Mouse (Mus musculus) heart, embryonic 14.5 days (tissue): ENCODE measurements around the gene Rabep2. TPM values are rescaled to one million over a fixed set of nuclear protein-coding genes. Genes with fewer than 3 reads are reported as not detected.
"Not testable (repeated sequence)": the region's sequence is repeated elsewhere in the genome, so short reads cannot be mapped to it uniquely, and the experiment has no call there.

Source experiments
- ATAC-seq: fragments of 200-750 bp; cut with Nextera tagmentation; 2 replicates; pipeline ENCODE4 v1.8.0; 2017; ENCODE audit warnings: low read depth, moderate TSS enrichment; ENCODE audit not compliant: insufficient number of reproducible peaks, insufficient read depth, low FRiP score
- H3K27ac ChIP-seq, 2 experiments: fragments of 200-500 bp in 1 of 2; fragments of 300-500 bp in 1 of 2; sonication (generic) in 1 of 2; replicated peaks in 1 of 2; 2 replicates each; pipeline ENCODE4 v1.5.1; 2012 to 2014; ENCODE audit warnings: low read depth in 2 of 2, low read length in 2 of 2, control low read depth in 1 of 2, mild to moderate bottlenecking in 1 of 2, mixed read lengths in 1 of 2; ENCODE audit not compliant: control insufficient read depth in 1 of 2, insufficient read depth in 1 of 2
- H3K27me3 ChIP-seq: fragments of 300-500 bp; sonication (generic); 2 replicates; pipeline ENCODE4 v1.6.1; 2014; ENCODE audit warnings: mild to moderate bottlenecking, low read length, control low read depth; ENCODE audit not compliant: control insufficient read depth, insufficient read depth
- H3K36me3 ChIP-seq: fragments of 300-500 bp; sonication (generic); 2 replicates; pipeline ENCODE4 v1.6.1; 2014; ENCODE audit warnings: mild to moderate bottlenecking, control low read depth, low read length, mixed read lengths; ENCODE audit not compliant: control insufficient read depth, insufficient read depth
- H3K4me1 ChIP-seq, 2 experiments: fragments of 200-500 bp in 1 of 2; fragments of 300-500 bp in 1 of 2; sonication (generic) in 1 of 2; 2 replicates each; pipeline ENCODE4 v1.6.1; 2012 to 2014; ENCODE audit warnings: low read length in 2 of 2, control low read depth in 1 of 2, mixed read lengths in 1 of 2; ENCODE audit not compliant: control insufficient read depth in 2 of 2, insufficient read depth in 2 of 2
- H3K4me2 ChIP-seq: fragments of 300-500 bp; sonication (generic); 2 replicates; pipeline ENCODE4 v1.6.1; 2014; ENCODE audit warnings: mild to moderate bottlenecking, low read length
- H3K4me3 ChIP-seq, 2 experiments: fragments of 200-500 bp in 1 of 2; fragments of 300-500 bp in 1 of 2; sonication (generic) in 1 of 2; 2 replicates each; pipeline ENCODE4 v1.5.1; 2012 to 2014; ENCODE audit warnings: low read length in 2 of 2, mild to moderate bottlenecking in 2 of 2, control low read depth in 1 of 2, low read depth in 1 of 2, moderate library complexity in 1 of 2; ENCODE audit not compliant: control insufficient read depth in 1 of 2, insufficient read depth in 1 of 2
- H3K9ac ChIP-seq: fragments of 300-500 bp; sonication (generic); 2 replicates; pipeline ENCODE4 v1.6.1; 2014; ENCODE audit warnings: mild to moderate bottlenecking, low read length
- H3K9me3 ChIP-seq: fragments of 300-500 bp; sonication (generic); 2 replicates; pipeline ENCODE4 v1.6.1; 2016; ENCODE audit warnings: low read length, control low read depth; ENCODE audit not compliant: control insufficient read depth
- WGBS: fragments of 180-500 bp; shearing (Covaris S2); extraction: QIAGEN DNeasy Blood & Tissue Kit; methylation state at CpG from one replicate; pipeline ENCODE4 v1.1.7; 2014; 5-methylcytosine and 5-hydroxymethylcytosine counted together
- polyA plus RNA-seq: library from polyadenylated mRNA; unstranded; fragments of >200 nt; fragmentation: Nextera tagmentation; extraction: Ambion mirVana; gene quantifications from 2 replicates; pipeline ENCODE4 v1.2.1, GENCODE M21; 2014

The Rabep2 gene
- polyA plus RNA-seq, 1 experiment from 2014 or later = 19.8 TPM

DNA sequence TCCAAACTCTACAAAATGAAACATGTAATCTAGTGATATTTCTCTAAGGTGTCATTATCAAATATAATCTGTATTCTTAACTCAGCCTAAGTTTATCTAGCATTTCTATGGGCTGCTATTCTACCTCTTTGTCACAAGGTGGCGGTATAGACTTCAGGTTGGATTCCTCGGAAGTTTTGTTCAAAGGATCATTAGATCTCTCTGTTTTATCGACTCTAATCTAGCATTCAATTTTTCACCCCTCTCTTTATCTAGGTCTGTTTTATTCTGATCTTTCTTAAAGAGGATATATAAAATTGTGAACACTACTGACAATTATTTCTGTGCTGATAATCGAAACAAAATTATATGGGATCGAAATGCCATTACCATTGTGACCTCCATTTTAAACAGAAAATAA lies 53.1 kb downstream of the Rabep2 start:
- H3K4me3 ChIP-seq = peak overlapping the region in 1 of 2 experiments; percentile 29; a peak in 1 of 4 replicates
- H3K36me3 ChIP-seq = no peaks in the 10 kb centered on the region
- peak overlapping the region; percentile 64; the same call in 1 of the 2 replicates for H3K4me2 ChIP-seq
- 22% methylated on average over 5 of the region's 5 CpGs for WGBS
- H3K9ac ChIP-seq = no peak overlapping the region
- H3K27me3 ChIP-seq = no peaks in the 10 kb centered on the region
- H3K9me3 ChIP-seq = no peaks in the 10 kb centered on the region
- H3K27ac ChIP-seq = no peak overlapping the region
- ATAC-seq = no peak
- 0 out of 4 replicates have a peak, but pooled peaks cover 0 to 8% of the 10 kb centered on the region in 2 experiments for H3K4me1 ChIP-seq

DNA sequence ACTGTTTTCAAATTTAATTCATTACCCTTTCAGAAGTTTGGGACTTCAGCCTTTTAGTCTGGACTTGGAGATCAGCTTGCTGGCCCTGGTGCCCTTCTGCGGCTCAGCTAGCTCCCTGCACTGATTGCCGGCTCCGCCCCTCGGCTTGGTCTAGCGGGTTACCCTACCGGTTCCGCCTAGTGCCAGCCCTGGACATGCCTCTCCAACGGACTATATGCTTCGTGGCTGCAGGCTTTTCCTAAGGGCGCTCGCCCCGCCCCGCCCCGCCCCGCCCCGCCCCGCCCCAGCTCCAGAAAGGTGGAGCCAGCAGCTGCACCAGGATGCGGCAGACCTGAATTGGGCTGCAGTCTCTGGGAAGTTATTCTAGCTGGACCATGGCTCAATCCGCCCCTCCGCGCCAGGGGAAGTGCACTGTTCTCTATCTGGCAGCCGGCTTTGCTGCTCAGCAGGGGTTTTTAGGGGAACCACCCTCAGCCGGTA lies 53.9 kb downstream of the Rabep2 start:
- H3K9me3 ChIP-seq = no peaks in the 10 kb centered on the region
- peak; percentile 84 for ATAC-seq
- peak overlapping the region; percentile 65 for H3K9ac ChIP-seq
- H3K27ac ChIP-seq = peak overlapping the region; percentile 48 to 72
- H3K27me3 ChIP-seq = no peaks in the 10 kb centered on the region
- peak overlapping the region; percentile 64 for H3K4me2 ChIP-seq
- peak overlapping the region; percentile 29 to 34 for H3K4me3 ChIP-seq
- H3K36me3 ChIP-seq = no peaks in the 10 kb centered on the region
- H3K4me1 ChIP-seq = 0 out of 4 replicates have a peak, but pooled peaks cover 0 to 8% of the 10 kb centered on the region in 2 experiments
- under 1% methylated on average over 23 of the region's 23 CpGs for WGBS

DNA sequence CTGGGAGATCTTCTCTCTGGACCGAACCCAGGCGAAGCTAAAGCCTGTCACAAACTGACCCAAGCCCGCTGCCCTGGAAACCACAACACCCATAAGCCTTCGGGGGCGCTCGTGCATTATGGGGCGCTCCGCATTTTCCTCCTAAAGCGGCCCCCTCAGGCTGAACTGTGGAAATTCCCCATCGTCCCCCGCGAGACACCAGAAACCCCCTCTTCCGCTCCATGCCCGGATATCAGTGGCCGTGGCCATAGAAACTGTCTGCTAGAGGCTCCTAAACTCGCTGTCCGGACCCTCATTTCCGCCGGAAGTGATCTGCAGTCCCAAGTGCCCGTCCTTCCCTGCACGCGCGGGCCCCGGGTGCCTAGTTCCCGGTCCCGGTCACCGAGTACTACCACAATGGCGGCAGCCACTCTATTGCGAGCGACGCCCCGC lies 58.5 kb downstream of the Rabep2 start, which contains the start of gene Tufm:
Gene Tufm (plus strand): TSS at position 310 of the 432 bp plus-strand sequence.
- H3K4me1 ChIP-seq = peaks cover 0 to 11% of the 10 kb centered on the region in 2 experiments; a peak in 2 of 4 replicates
- peak within 1 kb of the TSS; percentile 50 to 85 for H3K27ac ChIP-seq
- peaks cover 35% of the 10 kb centered on the region for H3K36me3 ChIP-seq
- H3K9ac ChIP-seq = peak within 1 kb of the TSS; percentile 82
- peak within 1 kb of the TSS; percentile 65 to 96 for H3K4me3 ChIP-seq
- H3K4me2 ChIP-seq = peak within 1 kb of the TSS; percentile 95
- no peaks in the 10 kb centered on the region for H3K9me3 ChIP-seq
- under 1% methylated on average over 32 of the region's 32 CpGs for WGBS
- no peaks in the 10 kb centered on the region for H3K27me3 ChIP-seq
- peak; percentile 89 for ATAC-seq

DNA sequence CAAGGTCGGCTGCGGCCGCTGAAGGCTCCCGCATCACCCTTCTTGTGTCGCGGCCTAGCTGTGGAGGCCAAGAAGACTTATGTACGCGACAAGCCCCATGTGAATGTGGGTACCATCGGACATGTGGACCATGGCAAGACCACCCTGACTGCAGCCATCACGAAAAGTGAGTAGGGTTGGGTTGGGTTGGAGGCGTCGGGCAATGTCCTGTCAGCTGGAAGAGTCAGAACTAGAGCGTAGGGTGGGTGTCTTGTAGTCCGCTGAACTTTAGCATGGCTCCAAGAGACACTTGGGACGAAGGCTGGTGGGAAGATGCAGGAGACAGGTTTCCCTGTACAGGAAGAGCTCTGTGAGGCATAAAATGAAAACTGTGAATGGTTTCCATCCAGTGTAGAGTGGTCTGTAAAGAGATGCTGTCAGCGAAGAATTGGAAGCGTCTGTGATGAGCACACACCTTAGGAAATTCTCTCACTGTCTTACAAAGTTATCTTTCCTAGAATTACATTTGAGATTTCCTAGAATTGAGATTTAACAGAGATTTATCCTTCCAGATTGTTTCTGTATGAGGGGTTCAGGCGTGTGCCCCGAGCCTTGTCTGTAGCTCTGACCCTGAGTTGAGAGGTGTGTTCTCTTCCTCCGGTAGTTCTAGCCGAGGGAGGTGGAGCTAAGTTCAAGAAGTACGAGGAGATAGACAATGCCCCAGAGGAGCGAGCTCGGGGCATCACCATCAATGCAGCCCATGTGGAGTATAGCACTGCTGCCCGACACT lies 59.2 kb downstream of the Rabep2 start:
- Histone ChIP-seq H3K36me3 (peaks cover 43% of the 10 kb centered on the region), H3K27ac (peak overlapping the region; percentile 50 to 60; a peak in 2 of 4 replicates), H3K4me3 (peak overlapping the region; percentile 65 to 96), H3K9ac (peak overlapping the region; percentile 82), H3K4me2 (peak overlapping the region; percentile 95)
- 12% methylated on average over 19 of the region's 25 CpGs for WGBS
- not testable (repeated sequence) for H3K4me1 ChIP-seq, H3K9me3 ChIP-seq, H3K27me3 ChIP-seq, ATAC-seq

DNA sequence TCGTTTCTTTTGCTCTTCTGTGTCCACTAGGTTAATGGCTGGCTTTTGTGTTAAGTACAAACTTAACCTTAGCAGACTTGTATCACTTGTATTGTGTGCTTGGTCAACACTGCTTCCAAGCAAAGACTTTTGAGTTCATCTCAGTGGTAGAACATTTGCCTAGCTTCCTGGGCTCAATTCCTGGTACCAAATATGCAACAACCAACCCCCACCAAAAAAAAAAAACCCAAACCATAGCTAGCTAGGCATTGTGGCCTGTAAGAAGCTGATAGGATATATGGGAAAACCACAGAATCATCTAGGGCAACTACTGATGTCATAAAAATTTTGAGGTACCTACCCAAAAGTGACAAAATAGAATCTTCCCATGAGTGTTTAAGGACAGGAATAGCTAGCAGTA lies 62.4 kb downstream of the Rabep2 start:
- no peaks in the 10 kb centered on the region for H3K9me3 ChIP-seq
- peaks cover 75% of the 10 kb centered on the region for H3K36me3 ChIP-seq
- H3K27me3 ChIP-seq = no peaks in the 10 kb centered on the region
- H3K9ac ChIP-seq = no peak overlapping the region
- no peak overlapping the region for H3K4me2 ChIP-seq
- 73% methylated on average over 1 of the region's 1 CpGs for WGBS
- H3K4me3 ChIP-seq = no peak overlapping the region
- H3K4me1 ChIP-seq = peaks cover 0 to 3% of the 10 kb centered on the region in 2 experiments; a peak in 2 of 4 replicates
- no peak overlapping the region for H3K27ac ChIP-seq
- ATAC-seq = no peak

DNA sequence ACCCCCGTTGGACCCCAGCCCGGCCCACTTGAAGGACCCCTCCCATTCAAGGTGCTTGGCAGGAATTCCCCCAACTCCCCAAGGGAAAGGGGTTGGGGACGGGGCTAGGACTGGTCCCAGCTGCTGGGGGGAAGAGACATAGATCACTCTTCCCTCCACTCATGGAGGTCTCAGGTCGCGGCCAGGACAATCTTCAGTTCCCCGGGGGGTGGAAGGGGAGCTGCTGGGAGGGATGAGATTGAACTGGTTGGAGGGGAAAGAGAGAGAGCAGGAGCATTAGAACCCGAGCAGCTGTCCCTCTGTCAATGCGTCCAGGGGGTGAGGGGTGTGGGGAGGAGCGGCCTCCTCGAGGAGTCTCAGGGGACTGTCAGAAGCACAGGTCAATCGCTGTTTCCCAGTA lies 63.4 kb downstream of the Rabep2 start:
- 52% methylated on average over 11 of the region's 11 CpGs for WGBS
- Histone ChIP-seq H3K36me3 (peaks cover 84% of the 10 kb centered on the region), H3K4me2 (no peak overlapping the region), H3K27ac (no peak overlapping the region), H3K27me3 (no peaks in the 10 kb centered on the region), H3K9ac (no peak overlapping the region), H3K4me1 (peaks cover 0 to 3% of the 10 kb centered on the region in 2 experiments; a peak in 2 of 4 replicates), H3K9me3 (no peaks in the 10 kb centered on the region), H3K4me3 (no peak overlapping the region)
- ATAC-seq = no peak

DNA sequence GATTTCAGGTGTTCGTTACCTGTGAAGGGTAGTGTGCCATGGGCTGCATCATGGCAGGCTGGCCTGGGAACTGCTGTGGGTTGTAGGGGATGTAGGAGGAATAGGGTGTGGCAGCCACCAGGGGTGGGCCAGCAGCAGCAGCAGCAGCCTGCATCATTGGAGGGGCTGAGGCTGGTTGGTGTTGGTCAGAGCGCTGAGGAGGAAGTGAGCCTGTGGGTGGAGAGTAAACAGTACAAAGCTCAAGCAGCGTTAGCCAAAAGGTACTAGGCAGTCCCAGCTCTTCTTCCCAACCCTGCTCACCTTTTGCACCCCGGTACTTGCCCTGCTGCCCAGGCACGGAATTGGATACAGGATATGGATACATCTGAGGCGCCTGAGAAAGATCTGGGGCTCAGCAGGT lies 65.6 kb downstream of the Rabep2 start:
- no peak for ATAC-seq
- Histone ChIP-seq H3K4me2 (no peak overlapping the region), H3K27ac (no peak overlapping the region), H3K4me1 (no peaks in the 10 kb centered on the region), H3K36me3 (peaks cover 99% of the 10 kb centered on the region), H3K9me3 (no peaks in the 10 kb centered on the region), H3K4me3 (no peak overlapping the region), H3K9ac (no peak overlapping the region), H3K27me3 (no peaks in the 10 kb centered on the region)
- 87% methylated on average over 6 of the region's 6 CpGs for WGBS
